Mouse (Mus musculus): ENCODE measurements at regions not wholly inside any gene's neighbourhood (a gene's known extent, or its start where the extent isn't known, plus 50 kb on each side); places are given as distances from the start of the nearest gene placed in this dataset.
A peak's percentile ranks its signal among the peaks of the same experiment; 100 is the strongest.

DNA sequence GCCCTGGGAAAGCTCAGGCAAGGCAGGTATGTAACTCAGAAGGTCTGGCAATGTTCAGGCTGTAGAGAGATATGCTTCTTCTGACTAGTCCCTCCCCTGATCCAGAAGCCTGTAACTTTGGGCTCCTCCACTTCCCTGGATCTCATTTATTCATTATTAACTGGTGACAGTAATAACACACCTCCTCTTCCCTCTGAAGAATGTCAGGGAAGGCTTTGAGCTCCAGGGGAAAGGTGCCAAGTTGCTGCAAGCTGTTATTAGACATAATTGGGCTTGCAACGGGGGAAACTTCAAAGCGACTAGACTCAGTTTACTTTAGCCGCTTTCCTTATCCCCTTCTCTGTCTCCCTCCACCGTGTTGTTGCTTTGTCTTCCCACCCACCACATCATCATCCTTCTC is 75.6 kb upstream of the Tmprss2 start:
- DNase-seq (ENCODE audit: low spot score), result no peak

DNA sequence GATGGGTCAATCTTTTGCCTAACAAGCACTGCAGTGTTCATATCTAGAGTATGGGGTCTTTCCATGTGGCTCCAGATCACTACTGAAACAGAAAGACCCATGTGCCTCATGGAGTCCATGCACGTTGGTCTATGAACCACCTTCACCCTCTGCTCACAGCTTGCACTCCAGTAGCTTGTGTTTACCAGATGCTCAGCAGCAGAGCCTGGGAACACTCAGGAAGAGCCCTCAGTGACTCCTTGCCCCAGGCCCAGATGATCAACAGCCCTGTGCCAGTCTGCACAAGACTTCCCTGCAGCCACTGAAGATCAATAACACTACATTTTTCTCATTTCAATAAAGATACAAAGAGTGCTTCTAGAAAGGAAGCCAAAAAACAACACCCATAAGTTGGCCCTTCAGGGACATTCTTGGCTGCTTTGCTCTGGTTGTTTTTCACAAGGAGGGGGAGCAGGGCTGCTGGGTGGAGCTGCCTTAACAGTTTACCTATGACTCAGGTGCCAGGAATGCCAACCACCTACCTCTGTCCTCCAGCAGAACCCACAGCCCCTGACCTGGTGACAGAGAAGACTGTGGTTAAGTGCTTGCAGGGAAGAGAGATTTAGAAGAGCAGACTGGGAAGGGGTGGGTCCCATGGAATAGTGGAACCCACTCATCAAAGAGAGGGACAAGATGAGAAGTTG is 74.7 kb upstream of the Tmprss2 start:
- no peak for DNase-seq (ENCODE audit: low spot score)

DNA sequence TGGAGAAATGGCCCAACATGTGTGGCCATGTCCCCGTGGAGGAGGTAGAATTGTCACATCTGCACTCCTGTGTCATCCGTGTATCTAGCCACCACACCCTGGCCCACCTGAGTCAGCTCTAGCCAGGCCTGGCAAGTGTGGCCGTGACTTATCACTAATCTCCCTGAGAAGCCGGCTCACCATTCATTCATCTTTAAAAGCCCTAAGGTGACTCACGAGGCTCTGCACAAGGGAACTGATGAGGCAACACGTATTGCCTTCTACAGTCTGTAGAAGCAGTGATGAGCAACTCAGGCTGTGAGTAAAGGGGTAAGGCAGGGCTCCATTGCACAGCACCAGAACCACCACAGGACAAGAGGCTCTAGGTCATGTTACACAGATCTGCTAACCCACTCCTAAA is 70.2 kb upstream of the Tmprss2 start:
- no peak for DNase-seq (ENCODE audit: low spot score)

DNA sequence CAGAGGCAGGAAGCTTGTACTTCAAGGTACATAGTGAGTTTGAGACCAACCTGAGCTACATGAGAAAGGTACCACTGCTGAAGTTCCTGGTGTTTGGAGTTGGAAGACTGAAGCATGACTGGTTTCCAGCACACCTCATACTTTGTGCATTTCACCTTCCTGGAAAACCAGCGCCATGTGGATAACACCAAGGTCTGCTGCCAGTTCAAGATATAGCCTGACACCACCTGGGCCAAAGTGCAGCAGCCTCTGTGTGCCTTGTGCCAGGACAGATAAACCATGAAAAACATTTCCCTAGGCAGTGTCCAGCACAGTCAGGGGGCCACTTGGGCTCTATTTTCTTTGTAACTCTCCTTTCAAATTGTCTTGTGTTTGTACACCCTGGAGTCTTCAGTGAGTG is 68.8 kb upstream of the Tmprss2 start:
- DNase-seq (ENCODE audit: low spot score), result no peak

DNA sequence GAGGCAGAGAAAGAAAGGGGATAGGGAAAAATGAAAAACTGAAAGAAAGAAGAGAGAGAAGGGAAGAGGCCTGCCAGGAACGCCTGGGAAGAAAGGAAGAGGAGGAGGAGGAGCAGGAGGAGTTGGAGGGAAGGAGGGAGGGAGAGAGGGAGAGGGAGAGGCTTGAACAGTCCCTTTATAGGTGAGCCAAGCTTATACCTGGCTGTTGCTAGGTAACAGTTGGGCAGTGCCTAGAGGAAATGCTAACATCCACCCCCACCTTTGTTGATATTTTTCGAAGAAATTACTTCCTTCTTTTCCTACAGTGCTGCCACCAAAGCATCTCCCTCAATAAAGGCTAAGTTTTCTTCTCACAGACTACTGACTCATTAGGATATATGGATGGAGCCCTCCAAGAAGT is 68.3 kb upstream of the Tmprss2 start:
- DNase-seq (ENCODE audit: low spot score), result no peak

DNA sequence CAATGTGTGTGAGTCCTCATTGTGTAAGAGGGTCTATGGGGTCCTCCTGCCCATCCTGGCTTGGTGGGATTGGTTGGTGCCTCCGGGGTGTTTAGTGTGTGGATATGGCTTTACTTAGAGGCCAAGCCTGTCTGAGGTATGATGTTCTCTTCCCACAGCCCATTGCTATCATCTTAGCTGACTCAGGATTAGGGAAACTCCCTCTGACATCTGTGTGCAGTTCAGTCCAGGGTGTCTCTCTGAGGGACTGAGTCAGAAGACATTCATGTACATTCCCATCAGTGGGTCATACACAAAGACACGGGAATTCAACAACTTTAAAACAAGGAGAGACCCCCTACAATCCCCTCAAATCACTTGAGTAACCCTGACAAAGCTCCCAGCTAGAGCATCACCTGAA is 66.6 kb upstream of the Tmprss2 start:
- DNase-seq (ENCODE audit: low spot score), result no peak

DNA sequence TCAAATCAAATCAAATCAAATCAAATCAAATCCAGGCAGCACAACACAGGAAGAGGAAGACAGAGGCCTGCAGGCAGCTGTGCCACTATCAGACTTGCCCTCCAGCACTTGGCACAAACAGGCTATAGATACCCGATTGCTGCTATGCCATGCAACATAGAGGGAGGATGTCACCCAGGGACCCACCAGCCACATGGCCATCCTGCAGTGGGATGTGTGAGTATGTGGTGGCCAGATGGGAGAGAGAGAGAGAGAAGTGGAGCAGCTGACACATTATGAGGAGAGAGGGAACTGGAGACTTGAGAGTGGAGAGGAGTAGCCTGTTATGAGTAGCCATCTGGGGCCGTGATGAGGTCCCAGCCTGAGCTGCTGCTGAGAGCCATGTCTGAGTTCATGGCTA is 62.6 kb upstream of the Tmprss2 start:
- no peak for DNase-seq (ENCODE audit: low spot score)

DNA sequence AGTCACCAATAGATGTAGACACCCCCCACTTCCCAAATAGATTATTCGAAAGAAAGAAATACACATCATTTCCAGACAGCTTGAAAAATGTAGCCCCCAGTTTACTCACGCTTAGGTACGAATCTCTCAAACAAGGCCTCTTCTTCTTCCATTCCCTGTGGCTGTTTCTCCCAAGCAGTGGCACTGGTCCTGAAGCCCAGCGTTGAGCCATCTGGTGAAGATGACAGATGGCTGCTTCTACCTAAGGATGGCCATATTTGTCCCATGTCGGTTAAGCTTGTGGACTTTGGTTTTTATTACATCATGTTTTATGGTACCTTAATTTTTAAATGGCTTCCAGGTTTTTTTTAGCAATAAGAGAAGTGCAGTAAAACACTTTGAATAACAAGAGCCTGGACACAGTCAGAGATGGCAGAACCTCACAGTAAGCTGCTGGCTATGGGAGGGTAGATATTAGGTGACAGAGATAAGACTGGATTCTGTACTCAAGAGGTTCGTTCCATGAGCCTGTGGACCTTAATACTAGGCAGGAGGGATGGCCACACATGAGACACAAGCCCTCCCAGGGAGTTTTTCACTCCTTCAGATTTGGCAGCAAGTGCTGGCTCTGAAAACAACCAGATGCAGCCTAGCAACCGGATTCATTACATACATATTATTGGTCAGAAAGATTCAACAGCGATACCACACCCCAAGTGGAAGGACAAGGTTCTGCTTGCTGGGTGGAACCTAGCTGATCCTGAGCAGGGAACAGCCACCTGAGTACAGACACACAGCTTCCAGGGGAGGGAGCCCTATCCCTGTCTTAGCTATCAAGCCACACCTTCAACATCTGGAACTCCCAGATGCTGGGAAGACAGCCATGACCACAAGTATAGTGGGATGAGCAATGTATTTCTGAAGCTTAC is 59.4 kb upstream of the Tmprss2 start:
- peak; percentile 58 for DNase-seq (ENCODE audit: low spot score)

DNA sequence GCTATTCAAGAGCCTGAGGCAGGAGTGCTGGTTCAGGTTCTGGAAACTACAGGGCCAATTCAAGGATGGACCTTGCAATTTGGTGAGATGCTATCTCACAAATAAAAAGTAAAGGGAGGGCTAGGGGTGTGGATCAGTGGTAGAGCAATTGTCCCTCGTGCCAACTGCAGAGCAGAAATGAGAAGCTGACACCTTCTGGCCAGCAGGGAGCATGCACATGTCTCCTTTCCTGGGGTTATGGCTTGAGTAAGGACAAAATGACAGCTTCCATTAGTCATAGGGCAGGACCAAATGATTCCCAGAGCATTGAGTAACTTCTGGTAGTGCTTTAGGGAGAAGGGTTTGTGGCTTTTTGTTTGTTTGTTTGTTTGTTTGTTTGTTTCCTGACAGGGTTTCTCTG is 56.5 kb upstream of the Tmprss2 start:
- peak; percentile 54 for DNase-seq (ENCODE audit: low spot score)

DNA sequence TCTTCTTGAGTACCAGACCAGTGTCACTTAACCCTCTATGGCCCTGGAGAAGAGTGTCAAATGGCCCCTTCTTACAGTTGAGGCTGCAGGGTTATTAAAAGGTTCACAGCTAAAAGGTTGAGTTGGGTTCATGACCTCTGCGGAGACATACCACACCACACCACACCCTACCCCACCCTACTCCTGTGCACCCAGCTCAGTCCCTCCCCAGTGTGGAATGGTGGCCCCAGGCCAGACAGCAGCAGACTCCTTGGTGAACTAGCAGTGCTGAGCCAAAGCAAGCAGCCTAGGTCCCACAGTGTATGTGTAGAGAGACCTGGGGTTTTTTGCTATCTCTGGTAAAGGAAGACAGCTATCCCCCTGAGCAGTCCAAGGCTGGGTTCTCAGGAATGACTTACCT is 54.5 kb upstream of the Tmprss2 start:
- DNase-seq (ENCODE audit: low spot score), result no peak
